Mouse (Mus musculus): ENCODE measurements around the gene C1galt1. TPM values are rescaled to one million over a fixed set of nuclear protein-coding genes. Genes with fewer than 3 reads are reported as not detected.

C1galt1 gene
- polyA plus RNA-seq, 1 experiment from 2014 or later = 3.5 TPM

DNA sequence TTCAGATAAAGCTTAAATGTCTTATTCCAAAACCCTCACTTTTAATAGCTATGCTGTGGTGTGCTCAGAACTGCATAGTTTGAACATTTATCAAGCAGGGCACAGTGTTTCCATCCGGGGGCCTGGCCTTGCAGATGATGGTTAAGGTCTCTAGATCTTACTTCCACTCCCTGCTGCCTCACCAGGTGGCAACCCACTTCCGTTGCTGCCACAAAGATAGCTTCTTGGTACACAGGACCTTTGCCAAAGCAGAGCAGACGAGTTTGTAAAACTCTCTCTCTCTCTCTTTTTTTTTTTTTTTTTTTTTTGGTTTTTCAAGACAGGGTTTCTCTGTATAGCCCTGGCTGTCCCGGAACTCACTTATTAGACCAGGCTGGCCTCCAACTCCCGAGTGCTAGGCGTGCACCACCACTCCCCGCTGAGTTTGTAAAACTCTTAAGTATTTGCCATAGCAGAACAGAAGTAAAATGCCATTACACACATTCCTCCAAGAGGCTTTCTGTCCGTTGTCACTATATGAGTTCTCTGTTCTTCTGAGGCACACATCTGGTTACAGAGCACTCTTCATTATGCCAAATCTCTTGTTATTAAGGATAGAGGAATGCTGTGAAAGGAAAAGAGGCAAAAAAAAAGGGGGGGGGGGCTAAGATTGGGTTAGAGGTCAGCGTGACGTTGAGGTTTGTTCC, 773 bp upstream of the C1galt1 start:
- Histone ChIP-seq H3K4me2 (replicated peaks) (peak overlapping the region; percentile 61), H3K9me3 (ENCODE audit: control insufficient read depth, low read length) (no peaks in the 10 kb centered on the region), H3K27me3 (ENCODE audit: control insufficient read depth, insufficient read depth, low read length) (no peaks in the 10 kb centered on the region), H3K4me1 (replicated peaks; ENCODE audit: control insufficient read depth, insufficient read depth, low read length) (peaks cover 20% of the 10 kb centered on the region), H3K36me3 (replicated peaks; ENCODE audit: control insufficient read depth, insufficient read depth) (no peaks in the 10 kb centered on the region), H3K4me3 (replicated peaks; ENCODE audit: low read length) (peak overlapping the region; percentile 86), H3K27ac (peak overlapping the region; percentile 70), H3K9ac (peak overlapping the region; percentile 34; the same call in 1 of the 2 replicates)
- WGBS = 67% methylated on average over 10 of the region's 10 CpGs
- DNase-seq (ENCODE audit: low spot score) = no peak
- ATAC-seq (ENCODE audit: low FRiP score) = no peak

DNA sequence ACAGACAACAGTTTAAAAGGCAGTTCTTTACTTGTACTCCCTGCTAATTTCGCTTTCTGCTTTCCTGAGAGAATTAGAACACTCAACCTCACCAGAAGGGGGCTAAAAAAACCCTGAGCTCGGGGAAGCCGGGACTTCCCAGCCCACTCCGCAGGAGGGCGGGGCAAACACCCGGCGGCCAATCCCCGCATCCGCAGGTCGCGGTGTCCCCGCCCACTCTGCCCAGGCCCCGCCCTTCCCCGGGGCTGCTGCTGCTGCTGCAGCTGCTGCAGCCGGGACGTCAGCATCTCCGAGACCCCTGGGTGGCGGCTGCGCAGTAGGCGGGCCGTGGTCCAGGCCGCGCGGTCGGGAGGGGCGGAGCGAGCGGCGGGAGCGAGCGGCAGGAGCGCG, 235 bp upstream of the C1galt1 start:
- peaks cover 20% of the 10 kb centered on the region for H3K4me1 ChIP-seq (replicated peaks; ENCODE audit: control insufficient read depth, insufficient read depth, low read length)
- peak overlapping the region; percentile 94 for H3K27ac ChIP-seq
- WGBS = under 1% methylated on average over 32 of the region's 33 CpGs
- DNase-seq (ENCODE audit: low spot score) (peak; percentile 96), ATAC-seq (ENCODE audit: low FRiP score) (peak; percentile 99)
- H3K4me2 ChIP-seq (replicated peaks) = peak overlapping the region; percentile 61
- H3K27me3 ChIP-seq (ENCODE audit: control insufficient read depth, insufficient read depth, low read length) = no peaks in the 10 kb centered on the region
- H3K9ac ChIP-seq = peak overlapping the region; percentile 88
- no peaks in the 10 kb centered on the region for H3K9me3 ChIP-seq (ENCODE audit: control insufficient read depth, low read length)
- no peaks in the 10 kb centered on the region for H3K36me3 ChIP-seq (replicated peaks; ENCODE audit: control insufficient read depth, insufficient read depth)
- peak overlapping the region; percentile 86 for H3K4me3 ChIP-seq (replicated peaks; ENCODE audit: low read length)

DNA sequence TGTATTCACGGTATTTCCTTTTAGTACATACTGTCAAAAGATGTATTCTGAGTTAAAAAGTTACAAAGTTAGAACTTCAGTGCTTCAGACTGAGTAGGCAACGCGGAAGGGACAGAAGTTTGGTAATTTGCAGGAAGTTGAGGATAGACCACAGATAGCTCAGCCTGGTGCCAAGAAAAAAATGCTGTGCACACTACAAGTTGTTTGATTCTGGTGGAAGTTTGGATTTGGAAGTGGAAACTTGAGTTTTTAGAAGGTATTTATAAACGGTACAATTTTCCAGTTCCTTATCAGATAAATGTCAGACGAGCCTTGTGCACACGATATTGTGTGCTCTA, 1.0 kb downstream of the C1galt1 start:
- H3K9me3 ChIP-seq (ENCODE audit: control insufficient read depth, low read length) = no peaks in the 10 kb centered on the region
- no peak for ATAC-seq (ENCODE audit: low FRiP score)
- H3K36me3 ChIP-seq (replicated peaks; ENCODE audit: control insufficient read depth, insufficient read depth) = no peaks in the 10 kb centered on the region
- WGBS = 29% methylated on average over 6 of the region's 6 CpGs
- H3K9ac ChIP-seq = peak overlapping the region; percentile 88
- H3K4me1 ChIP-seq (replicated peaks; ENCODE audit: control insufficient read depth, insufficient read depth, low read length) = peaks cover 20% of the 10 kb centered on the region
- H3K4me2 ChIP-seq (replicated peaks) = peak overlapping the region; percentile 61
- no peak overlapping the region for H3K27ac ChIP-seq
- no peaks in the 10 kb centered on the region for H3K27me3 ChIP-seq (ENCODE audit: control insufficient read depth, insufficient read depth, low read length)
- H3K4me3 ChIP-seq (replicated peaks; ENCODE audit: low read length) = peak overlapping the region; percentile 86
- no peak for DNase-seq (ENCODE audit: low spot score)

DNA sequence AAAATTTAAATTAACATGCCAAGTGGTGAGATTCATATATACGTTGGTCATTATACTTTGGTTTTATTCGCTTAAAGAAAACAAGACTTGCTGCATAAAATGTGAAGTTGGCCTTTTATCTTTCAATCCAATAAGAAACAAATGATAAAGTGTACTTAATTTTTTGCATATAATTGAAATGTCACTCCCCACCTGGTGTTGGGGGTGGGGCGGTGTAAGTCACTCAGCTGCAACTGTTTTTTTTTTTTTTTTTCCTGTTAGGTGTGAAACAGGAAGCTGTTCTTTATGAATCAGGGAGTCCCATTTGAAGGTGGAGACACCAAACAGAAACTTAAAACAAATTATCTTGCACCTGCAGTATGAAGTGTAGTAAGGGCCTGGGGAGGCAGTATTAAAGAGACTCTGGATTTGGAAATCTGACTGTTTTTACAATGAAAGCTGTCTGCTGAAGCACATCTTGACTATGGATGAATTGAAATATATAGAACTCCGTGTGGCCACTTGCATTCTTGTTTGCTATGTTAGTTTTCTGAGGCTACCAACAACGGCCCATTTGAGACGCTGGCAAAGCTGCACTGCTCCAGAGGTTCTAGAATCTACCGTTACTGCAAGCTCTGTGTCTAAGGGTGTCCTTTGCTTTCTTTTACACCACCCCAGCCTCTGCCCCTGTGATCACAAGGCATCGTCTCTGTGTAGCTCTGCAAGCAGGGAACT, 2.2 kb downstream of the C1galt1 start:
- Histone ChIP-seq H3K27me3 (ENCODE audit: control insufficient read depth, insufficient read depth, low read length) (no peaks in the 10 kb centered on the region), H3K9ac (peak overlapping the region; percentile 40; the same call in 1 of the 2 replicates), H3K4me2 (replicated peaks) (peak overlapping the region; percentile 36), H3K4me1 (replicated peaks; ENCODE audit: control insufficient read depth, insufficient read depth, low read length) (peaks cover 20% of the 10 kb centered on the region), H3K9me3 (ENCODE audit: control insufficient read depth, low read length) (no peaks in the 10 kb centered on the region), H3K27ac (no peak overlapping the region), H3K4me3 (replicated peaks; ENCODE audit: low read length) (no peak overlapping the region), H3K36me3 (replicated peaks; ENCODE audit: control insufficient read depth, insufficient read depth) (no peaks in the 10 kb centered on the region)
- 77% methylated on average over 8 of the region's 8 CpGs for WGBS
- DNase-seq (ENCODE audit: low spot score) = no peak
- no peak for ATAC-seq (ENCODE audit: low FRiP score)

DNA sequence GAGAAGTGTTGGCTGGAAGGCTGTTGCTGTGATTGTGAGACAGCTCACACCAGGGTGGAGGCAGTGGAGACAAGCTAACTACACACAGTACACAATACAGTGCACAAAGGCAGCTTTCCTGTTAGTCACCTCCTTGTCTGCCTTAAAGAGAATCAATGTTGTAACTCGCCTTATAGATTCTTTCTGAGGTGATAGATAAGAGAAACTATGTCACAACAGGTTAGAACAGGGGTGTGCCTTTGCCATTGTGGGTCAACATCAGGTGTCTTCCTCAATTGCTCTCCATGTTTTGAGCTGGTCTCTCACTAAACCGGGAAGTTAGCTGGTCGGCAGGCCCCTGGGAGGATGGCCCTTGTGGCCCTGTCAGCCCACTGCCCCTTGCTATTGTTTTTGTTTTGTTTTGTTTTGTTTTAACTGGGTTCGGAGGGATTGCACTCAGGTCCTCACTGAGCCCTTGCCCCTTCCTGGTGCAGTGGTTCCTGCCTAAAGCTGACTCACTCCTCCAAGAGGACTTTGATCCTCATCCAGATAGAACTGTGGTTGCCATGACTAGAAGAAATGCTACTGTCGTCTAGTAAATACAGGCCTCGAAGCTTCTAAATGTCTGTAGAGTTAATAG, 3.4 kb downstream of the C1galt1 start:
- Histone ChIP-seq H3K4me2 (replicated peaks) (peak overlapping the region; percentile 36; the same call in 1 of the 2 replicates), H3K4me3 (replicated peaks; ENCODE audit: low read length) (no peak overlapping the region), H3K27me3 (ENCODE audit: control insufficient read depth, insufficient read depth, low read length) (no peaks in the 10 kb centered on the region), H3K9ac (no peak overlapping the region), H3K4me1 (replicated peaks; ENCODE audit: control insufficient read depth, insufficient read depth, low read length) (peaks cover 20% of the 10 kb centered on the region), H3K36me3 (replicated peaks; ENCODE audit: control insufficient read depth, insufficient read depth) (no peaks in the 10 kb centered on the region), H3K27ac (no peak overlapping the region), H3K9me3 (ENCODE audit: control insufficient read depth, low read length) (no peaks in the 10 kb centered on the region)
- WGBS = 59% methylated on average over 6 of the region's 6 CpGs
- no peak for ATAC-seq (ENCODE audit: low FRiP score)
- DNase-seq (ENCODE audit: low spot score) = no peak

DNA sequence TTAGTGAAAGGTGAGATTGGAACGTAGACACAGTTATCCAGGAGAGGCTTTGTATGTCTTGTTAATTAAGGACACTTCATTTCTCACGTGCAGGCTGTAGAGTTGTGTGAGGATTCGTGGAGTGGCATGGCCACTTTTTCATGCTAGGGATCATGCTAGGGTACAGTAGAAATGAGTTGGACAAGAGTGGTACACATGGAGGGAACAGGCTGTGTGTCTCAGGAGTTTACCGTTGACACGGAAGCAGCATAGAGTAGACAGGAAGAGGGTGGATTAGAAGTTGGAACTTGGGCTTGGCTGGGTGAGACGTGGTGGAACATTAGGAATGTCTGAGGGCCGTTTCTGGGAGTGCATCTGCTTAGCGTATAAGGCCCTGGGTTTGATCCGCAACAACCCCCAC, 4.1 kb downstream of the C1galt1 start:
- no peaks in the 10 kb centered on the region for H3K36me3 ChIP-seq (replicated peaks; ENCODE audit: control insufficient read depth, insufficient read depth)
- H3K27me3 ChIP-seq (ENCODE audit: control insufficient read depth, insufficient read depth, low read length) = no peaks in the 10 kb centered on the region
- H3K9ac ChIP-seq = no peak overlapping the region
- H3K9me3 ChIP-seq (ENCODE audit: control insufficient read depth, low read length) = no peaks in the 10 kb centered on the region
- ATAC-seq (ENCODE audit: low FRiP score) (no peak), DNase-seq (ENCODE audit: low spot score) (no peak)
- 92% methylated on average over 9 of the region's 9 CpGs for WGBS
- no peak overlapping the region for H3K4me2 ChIP-seq (replicated peaks)
- no peak overlapping the region for H3K27ac ChIP-seq
- H3K4me1 ChIP-seq (replicated peaks; ENCODE audit: control insufficient read depth, insufficient read depth, low read length) = peaks cover 20% of the 10 kb centered on the region
- H3K4me3 ChIP-seq (replicated peaks; ENCODE audit: low read length) = no peak overlapping the region

DNA sequence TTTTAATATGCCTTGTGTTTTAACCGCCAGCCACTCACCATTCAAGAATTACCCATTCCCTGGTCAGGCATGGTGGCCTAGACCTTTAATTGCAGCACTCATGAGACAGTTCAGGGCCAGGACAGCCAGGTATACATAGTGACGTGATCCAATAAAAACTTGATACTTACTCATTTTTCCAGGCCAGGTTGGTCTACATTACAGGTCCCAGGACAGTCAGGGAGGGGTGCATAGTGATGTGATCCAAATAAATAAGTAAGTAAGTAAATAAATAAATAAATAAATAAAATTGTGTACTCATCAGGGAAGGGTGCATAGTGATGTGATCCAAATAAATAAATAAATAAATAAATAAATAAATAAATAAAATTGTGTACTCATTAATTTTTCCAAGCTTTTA, 6.4 kb downstream of the C1galt1 start:
- peaks cover 17% of the 10 kb centered on the region for H3K4me1 ChIP-seq (replicated peaks; ENCODE audit: control insufficient read depth, insufficient read depth, low read length)
- no peaks in the 10 kb centered on the region for H3K27me3 ChIP-seq (ENCODE audit: control insufficient read depth, insufficient read depth, low read length)
- no peak overlapping the region for H3K9ac ChIP-seq
- H3K4me2 ChIP-seq (replicated peaks) = no peak overlapping the region
- no peak overlapping the region for H3K4me3 ChIP-seq (replicated peaks; ENCODE audit: low read length)
- no peaks in the 10 kb centered on the region for H3K9me3 ChIP-seq (ENCODE audit: control insufficient read depth, low read length)
- no peak for ATAC-seq (ENCODE audit: low FRiP score)
- WGBS = 100% methylated on average over 2 of the region's 2 CpGs
- DNase-seq (ENCODE audit: low spot score) = no peak
- no peaks in the 10 kb centered on the region for H3K36me3 ChIP-seq (replicated peaks; ENCODE audit: control insufficient read depth, insufficient read depth)
- no peak overlapping the region for H3K27ac ChIP-seq

DNA sequence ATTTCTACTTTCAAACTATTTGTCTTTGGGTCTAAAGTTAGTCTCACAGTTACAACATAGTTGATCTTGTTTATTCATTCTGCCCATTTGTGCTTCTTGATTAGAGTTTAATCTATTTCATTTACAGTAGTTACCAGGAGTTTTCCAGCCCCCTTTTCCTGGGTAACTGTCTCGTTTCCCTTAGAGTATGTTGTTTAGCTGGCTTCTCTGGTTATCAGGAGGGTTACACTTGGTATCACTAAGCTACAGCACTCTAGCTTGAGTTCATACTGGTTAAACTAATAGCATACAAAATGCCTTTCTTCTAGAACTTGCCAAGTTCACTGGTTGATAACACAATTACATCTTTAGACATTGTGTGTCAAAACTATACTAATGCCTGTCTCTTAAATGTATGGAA, 8.3 kb downstream of the C1galt1 start:
- Histone ChIP-seq H3K27me3 (ENCODE audit: control insufficient read depth, insufficient read depth, low read length) (no peaks in the 10 kb centered on the region), H3K9ac (no peak overlapping the region), H3K4me3 (replicated peaks; ENCODE audit: low read length) (no peak overlapping the region), H3K4me2 (replicated peaks) (no peak overlapping the region), H3K27ac (no peak overlapping the region), H3K9me3 (ENCODE audit: control insufficient read depth, low read length) (no peaks in the 10 kb centered on the region), H3K4me1 (replicated peaks; ENCODE audit: control insufficient read depth, insufficient read depth, low read length) (peaks cover 6% of the 10 kb centered on the region; the same call in 1 of the 2 replicates), H3K36me3 (replicated peaks; ENCODE audit: control insufficient read depth, insufficient read depth) (no peaks in the 10 kb centered on the region)
- ATAC-seq (ENCODE audit: low FRiP score) (no peak), DNase-seq (ENCODE audit: low spot score) (no peak)
- WGBS = 77% methylated on average over 1 of the region's 1 CpGs

DNA sequence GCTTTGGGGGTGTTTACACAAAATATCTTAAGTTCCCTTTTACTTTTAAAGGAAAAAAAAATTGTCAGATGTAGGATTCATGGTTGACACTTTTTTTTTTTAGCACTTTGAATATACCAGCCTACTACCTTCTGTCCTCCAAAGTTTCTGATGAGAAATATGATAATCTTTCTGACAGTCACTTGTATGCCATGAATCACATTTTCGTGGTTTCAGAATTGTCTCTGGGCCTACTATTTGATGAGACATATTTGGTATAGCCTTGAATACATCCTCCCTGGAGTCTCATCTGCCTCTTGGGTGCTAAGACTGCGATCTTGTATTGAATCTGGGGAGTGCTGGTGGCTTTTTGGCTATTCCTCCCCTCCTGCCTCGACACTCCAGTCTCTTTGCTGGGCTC, 8.8 kb downstream of the C1galt1 start:
- Histone ChIP-seq H3K27ac (no peak overlapping the region), H3K9me3 (ENCODE audit: control insufficient read depth, low read length) (no peaks in the 10 kb centered on the region), H3K4me3 (replicated peaks; ENCODE audit: low read length) (no peak overlapping the region), H3K36me3 (replicated peaks; ENCODE audit: control insufficient read depth, insufficient read depth) (no peaks in the 10 kb centered on the region), H3K4me2 (replicated peaks) (no peak overlapping the region), H3K27me3 (ENCODE audit: control insufficient read depth, insufficient read depth, low read length) (no peaks in the 10 kb centered on the region), H3K9ac (no peak overlapping the region), H3K4me1 (replicated peaks; ENCODE audit: control insufficient read depth, insufficient read depth, low read length) (peaks cover under 1% of the 10 kb centered on the region; the same call in 1 of the 2 replicates)
- 78% methylated on average over 3 of the region's 3 CpGs for WGBS
- ATAC-seq (ENCODE audit: low FRiP score) = no peak
- DNase-seq (ENCODE audit: low spot score) = no peak
